Mouse (Mus musculus): Measurements from ENCODE around the gene Rab40b. TPM values are rescaled to one million over a fixed set of nuclear protein-coding genes. Genes with fewer than 3 reads are reported as not detected.

Rab40b gene
- total and polyA plus RNA-seq, 3 experiments = 0.39 TPM; not detected in 2

GRCm38 (mm10) chr11:121415351-121415750, 27.3 kb upstream of the Rab40b start:
- H3K36me3 ChIP-seq (ENCODE audit: control insufficient read depth in 1 of 2, insufficient read depth in 2 of 2, low read length in 2 of 2) = peaks cover 0 to 4% of the 10 kb centered on the region in 2 experiments; a peak in 2 of 4 replicates
- H3K27me3 ChIP-seq (ENCODE audit: control insufficient read depth in 1 of 2, insufficient read depth in 2 of 2, low read length in 2 of 2) = peaks cover 1 to 3% of the 10 kb centered on the region in 2 experiments; a peak in 1 of 4 replicates
- H3K79me2 ChIP-seq (ENCODE audit: control insufficient read depth, insufficient read depth, low read length, poor library complexity) = no peaks in the 10 kb centered on the region
- H3K4me1 ChIP-seq (ENCODE audit: control insufficient read depth in 1 of 2, insufficient read depth in 2 of 2, low read length in 2 of 2) = no peaks in the 10 kb centered on the region; a peak in 1 of 4 replicates
- H3K9ac ChIP-seq (ENCODE audit: control insufficient read depth, low read depth, low read length, poor library complexity, severe bottlenecking) = no peak overlapping the region
- H3K27ac ChIP-seq (ENCODE audit: control insufficient read depth, low read depth, low read length) = no peak overlapping the region
- no peak overlapping the region for H3K4me3 ChIP-seq (ENCODE audit: control insufficient read depth in 1 of 2, insufficient read depth in 1 of 2, low read depth in 2 of 2, low read length in 2 of 2)
- no peaks in the 10 kb centered on the region for H3K9me3 ChIP-seq (replicated peaks; ENCODE audit: insufficient read depth, low read length)
- no peak for TF ChIP-seq ZC3H11A (IDR thresholded peaks at IDR 0.05; ENCODE audit: low read depth, low read length)
- no peak for TF ChIP-seq ELF1 (IDR thresholded peaks at IDR 0.05; ENCODE audit: low read depth, low read length)
- TF ChIP-seq ZNF384 (IDR thresholded peaks at IDR 0.05; ENCODE audit: low read depth, low read length) = no peak
- no peak for TF ChIP-seq UBTF (IDR thresholded peaks at IDR 0.05; ENCODE audit: borderline replicate concordance, insufficient read depth, low read depth, low read length)
- no peak for TF ChIP-seq CTCF (IDR thresholded peaks at IDR 0.05 in 2 of 3, conservative IDR thresholded peaks at IDR 0.05 in 1 of 3; ENCODE audit: control insufficient read depth in 1 of 3, insufficient read depth in 1 of 3, low read depth in 2 of 3, low read length in 3 of 3, poor library complexity in 1 of 3, severe bottlenecking in 1 of 3)
- no peak for TF ChIP-seq CHD1 (IDR thresholded peaks at IDR 0.05; ENCODE audit: low read depth, low read length)
- TF ChIP-seq MAZ (IDR thresholded peaks at IDR 0.05; ENCODE audit: low read depth, low read length) = no peak
- no peak for TF ChIP-seq RCOR1 (IDR thresholded peaks at IDR 0.05; ENCODE audit: low read depth, low read length)
- no peak for DNase-seq (ENCODE audit: low read depth, low spot score)

DNA sequence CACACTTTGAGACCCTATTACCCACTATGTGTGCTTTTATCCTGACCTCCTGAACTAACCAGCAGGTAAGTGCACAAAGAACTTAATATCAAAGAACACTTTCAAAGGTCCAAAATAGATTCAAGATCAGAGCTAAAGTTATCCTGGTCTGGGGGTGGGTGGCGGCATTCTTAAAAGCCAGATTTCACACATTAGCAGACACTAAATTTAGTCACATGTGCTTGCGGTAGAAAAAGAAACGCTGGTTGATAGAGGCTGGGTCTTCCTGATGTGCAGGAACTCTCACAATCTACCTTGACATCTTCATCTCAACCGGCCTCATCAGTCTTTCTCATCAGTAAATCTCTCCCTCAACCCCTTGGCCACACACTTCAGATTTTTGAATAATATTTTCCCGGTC, 26.7 kb upstream of the Rab40b start:
- no peak overlapping the region for H3K27ac ChIP-seq (ENCODE audit: control insufficient read depth, low read depth, low read length)
- TF ChIP-seq MEF2A (IDR thresholded peaks at IDR 0.05; ENCODE audit: extremely low read depth, insufficient replicate concordance, low read depth, low read length, poor library complexity, severe bottlenecking) = no peak
- no peak for TF ChIP-seq MAFK (IDR thresholded peaks at IDR 0.05; ENCODE audit: borderline replicate concordance, low read depth, low read length)
- TF ChIP-seq USF2 (IDR thresholded peaks at IDR 0.05; ENCODE audit: borderline replicate concordance in 1 of 2, insufficient read depth in 1 of 2, low read depth in 1 of 2, low read length in 2 of 2) = no peak
- no peak for TF ChIP-seq ZC3H11A (IDR thresholded peaks at IDR 0.05; ENCODE audit: low read depth, low read length)
- TF ChIP-seq RCOR1 (IDR thresholded peaks at IDR 0.05; ENCODE audit: low read depth, low read length) = no peak
- TF ChIP-seq RAD21 (IDR thresholded peaks at IDR 0.05; ENCODE audit: low read depth, low read length) = no peak
- no peak for TF ChIP-seq MXI1 (IDR thresholded peaks at IDR 0.05; ENCODE audit: low read depth, low read length)
- TF ChIP-seq TCF12 (IDR thresholded peaks at IDR 0.05; ENCODE audit: low read depth, low read length) = no peak
- TF ChIP-seq ZNF384 (IDR thresholded peaks at IDR 0.05; ENCODE audit: low read depth, low read length) = no peak
- no peak for TF ChIP-seq MAZ (IDR thresholded peaks at IDR 0.05; ENCODE audit: low read depth, low read length)
- TF ChIP-seq SMC3 (IDR thresholded peaks at IDR 0.05; ENCODE audit: low read depth, low read length) = no peak
- no peak for TF ChIP-seq GABPA (IDR thresholded peaks at IDR 0.05; ENCODE audit: low read depth, low read length)
- TF ChIP-seq CHD2 (IDR thresholded peaks at IDR 0.05; ENCODE audit: low read length) = no peak
- no peak for TF ChIP-seq CTCF (IDR thresholded peaks at IDR 0.05 in 2 of 3, conservative IDR thresholded peaks at IDR 0.05 in 1 of 3; ENCODE audit: control insufficient read depth in 1 of 3, insufficient read depth in 1 of 3, low read depth in 2 of 3, low read length in 3 of 3, poor library complexity in 1 of 3, severe bottlenecking in 1 of 3)
- TF ChIP-seq MAX (IDR thresholded peaks at IDR 0.05; ENCODE audit: low read length) = no peak
- TF ChIP-seq EP300 (IDR thresholded peaks at IDR 0.05; ENCODE audit: low read depth in 1 of 2, low read length in 2 of 2) = no peak
- no peak for TF ChIP-seq ELF1 (IDR thresholded peaks at IDR 0.05; ENCODE audit: low read depth, low read length)
- H3K9ac ChIP-seq (ENCODE audit: control insufficient read depth, low read depth, low read length, poor library complexity, severe bottlenecking) = no peak overlapping the region
- H3K9me3 ChIP-seq (replicated peaks; ENCODE audit: insufficient read depth, low read length) = no peaks in the 10 kb centered on the region
- H3K4me3 ChIP-seq (ENCODE audit: control insufficient read depth in 1 of 2, insufficient read depth in 1 of 2, low read depth in 2 of 2, low read length in 2 of 2) = no peak overlapping the region
- no peaks in the 10 kb centered on the region for H3K4me1 ChIP-seq (ENCODE audit: control insufficient read depth in 1 of 2, insufficient read depth in 2 of 2, low read length in 2 of 2)
- no peak for DNase-seq (ENCODE audit: low read depth, low spot score)
- H3K36me3 ChIP-seq (ENCODE audit: control insufficient read depth in 1 of 2, insufficient read depth in 2 of 2, low read length in 2 of 2) = no peaks in the 10 kb centered on the region
- H3K79me2 ChIP-seq (ENCODE audit: control insufficient read depth, insufficient read depth, low read length, poor library complexity) = no peaks in the 10 kb centered on the region
- peaks cover 1 to 3% of the 10 kb centered on the region in 2 experiments; a peak in 1 of 4 replicates for H3K27me3 ChIP-seq (ENCODE audit: control insufficient read depth in 1 of 2, insufficient read depth in 2 of 2, low read length in 2 of 2)
